Mouse (Mus musculus): ENCODE results near the gene Cib4. TPM values are rescaled to one million over a fixed set of nuclear protein-coding genes. Genes with fewer than 3 reads are reported as not detected.

The Cib4 gene
- polyA plus RNA-seq, 1 experiment from 2014 or later, result not detected

GRCm38 (mm10) chr5:30518108-30518507 is 27.5 kb downstream of the Cib4 start:
- DNase-seq (ENCODE audit: low spot score) (no peak), ATAC-seq (ENCODE audit: insufficient read depth, low FRiP score, low TSS enrichment) (no peak)
- no peaks in the 10 kb centered on the region for H3K27me3 ChIP-seq (ENCODE audit: control insufficient read depth, insufficient read depth, low read length)
- H3K4me2 ChIP-seq (ENCODE audit: low read depth), result no peak overlapping the region
- 77% methylated on average over 5 of the region's 5 CpGs for WGBS
- H3K27ac ChIP-seq (ENCODE audit: low read depth, low read length), result no peak overlapping the region
- H3K4me1 ChIP-seq (ENCODE audit: control insufficient read depth, insufficient read depth, low read length), result no peaks in the 10 kb centered on the region
- H3K4me3 ChIP-seq (ENCODE audit: low read depth, low read length), result no peak overlapping the region
- no peak overlapping the region for H3K9ac ChIP-seq (ENCODE audit: low read length)
- H3K36me3 ChIP-seq (ENCODE audit: control insufficient read depth, insufficient read depth, low read length), result no peaks in the 10 kb centered on the region
- no peaks in the 10 kb centered on the region for H3K9me3 ChIP-seq (ENCODE audit: control insufficient read depth, low read length)

GRCm38 (mm10) chr5:30516376-30516775 is 29.3 kb downstream of the Cib4 start:
- no peaks in the 10 kb centered on the region for H3K36me3 ChIP-seq (ENCODE audit: control insufficient read depth, insufficient read depth, low read length)
- DNase-seq (ENCODE audit: low spot score) (peak; percentile 38), ATAC-seq (ENCODE audit: insufficient read depth, low FRiP score, low TSS enrichment) (no peak)
- H3K4me2 ChIP-seq (ENCODE audit: low read depth), result no peak overlapping the region
- H3K4me1 ChIP-seq (ENCODE audit: control insufficient read depth, insufficient read depth, low read length), result no peaks in the 10 kb centered on the region
- no peaks in the 10 kb centered on the region for H3K9me3 ChIP-seq (ENCODE audit: control insufficient read depth, low read length)
- H3K4me3 ChIP-seq (ENCODE audit: low read depth, low read length), result no peak overlapping the region
- WGBS, result 56% methylated on average over 7 of the region's 7 CpGs
- no peak overlapping the region for H3K27ac ChIP-seq (ENCODE audit: low read depth, low read length)
- H3K27me3 ChIP-seq (ENCODE audit: control insufficient read depth, insufficient read depth, low read length), result no peaks in the 10 kb centered on the region
- no peak overlapping the region for H3K9ac ChIP-seq (ENCODE audit: low read length)

- Histone ChIP-seq H3K27ac (ENCODE audit: low read depth, low read length) (no peak overlapping the region), H3K9me3 (ENCODE audit: control insufficient read depth, low read length) (no peaks in the 10 kb centered on the region), H3K9ac (ENCODE audit: low read length) (no peak overlapping the region), H3K36me3 (ENCODE audit: control insufficient read depth, insufficient read depth, low read length) (no peaks in the 10 kb centered on the region), H3K4me3 (ENCODE audit: low read depth, low read length) (no peak overlapping the region), H3K27me3 (ENCODE audit: control insufficient read depth, insufficient read depth, low read length) (no peaks in the 10 kb centered on the region), H3K4me1 (ENCODE audit: control insufficient read depth, insufficient read depth, low read length) (no peaks in the 10 kb centered on the region), H3K4me2 (ENCODE audit: low read depth) (no peak overlapping the region)
- DNase-seq (ENCODE audit: low spot score), result no peak
- WGBS, result 85% methylated on average over 8 of the region's 8 CpGs
- no peak for ATAC-seq (ENCODE audit: insufficient read depth, low FRiP score, low TSS enrichment)
Observed at GRCm38 (mm10) chr5:30513111-30513510, 32.5 kb downstream of the Cib4 start.

GRCm38 (mm10) chr5:30497299-30497698 is 48.3 kb downstream of the Cib4 start:
- no peaks in the 10 kb centered on the region for H3K4me1 ChIP-seq (ENCODE audit: control insufficient read depth, insufficient read depth, low read length)
- DNase-seq (ENCODE audit: low spot score), result peak; percentile 48
- H3K4me3 ChIP-seq (ENCODE audit: low read depth, low read length), result no peak overlapping the region
- no peaks in the 10 kb centered on the region for H3K9me3 ChIP-seq (ENCODE audit: control insufficient read depth, low read length)
- no peak overlapping the region for H3K27ac ChIP-seq (ENCODE audit: low read depth, low read length)
- no peak overlapping the region for H3K4me2 ChIP-seq (ENCODE audit: low read depth)
- H3K9ac ChIP-seq (ENCODE audit: low read length), result no peak overlapping the region
- H3K36me3 ChIP-seq (ENCODE audit: control insufficient read depth, insufficient read depth, low read length), result no peaks in the 10 kb centered on the region
- ATAC-seq (ENCODE audit: insufficient read depth, low FRiP score, low TSS enrichment), result no peak
- H3K27me3 ChIP-seq (ENCODE audit: control insufficient read depth, insufficient read depth, low read length), result no peaks in the 10 kb centered on the region
- WGBS, result 54% methylated on average over 7 of the region's 7 CpGs

- DNase-seq (ENCODE audit: low spot score), result no peak
- H3K4me1 ChIP-seq (ENCODE audit: control insufficient read depth, insufficient read depth, low read length), result no peaks in the 10 kb centered on the region
- WGBS, result 78% methylated on average over 8 of the region's 8 CpGs
- no peak overlapping the region for H3K4me3 ChIP-seq (ENCODE audit: low read depth, low read length)
- no peak overlapping the region for H3K9ac ChIP-seq (ENCODE audit: low read length)
- no peak for ATAC-seq (ENCODE audit: insufficient read depth, low FRiP score, low TSS enrichment)
- no peaks in the 10 kb centered on the region for H3K9me3 ChIP-seq (ENCODE audit: control insufficient read depth, low read length)
- H3K36me3 ChIP-seq (ENCODE audit: control insufficient read depth, insufficient read depth, low read length), result no peaks in the 10 kb centered on the region
- no peak overlapping the region for H3K4me2 ChIP-seq (ENCODE audit: low read depth)
- no peaks in the 10 kb centered on the region for H3K27me3 ChIP-seq (ENCODE audit: control insufficient read depth, insufficient read depth, low read length)
- H3K27ac ChIP-seq (ENCODE audit: low read depth, low read length), result no peak overlapping the region
Observed at GRCm38 (mm10) chr5:30496821-30497220, 48.8 kb downstream of the Cib4 start.

- Histone ChIP-seq H3K36me3 (ENCODE audit: control insufficient read depth, insufficient read depth, low read length) (no peaks in the 10 kb centered on the region), H3K9ac (ENCODE audit: low read length) (no peak overlapping the region), H3K27me3 (ENCODE audit: control insufficient read depth, insufficient read depth, low read length) (no peaks in the 10 kb centered on the region), H3K4me3 (ENCODE audit: low read depth, low read length) (no peak overlapping the region), H3K4me1 (ENCODE audit: control insufficient read depth, insufficient read depth, low read length) (no peaks in the 10 kb centered on the region), H3K4me2 (ENCODE audit: low read depth) (no peak overlapping the region), H3K9me3 (ENCODE audit: control insufficient read depth, low read length) (no peaks in the 10 kb centered on the region), H3K27ac (ENCODE audit: low read depth, low read length) (no peak overlapping the region)
- no peak for DNase-seq (ENCODE audit: low spot score)
- no peak for ATAC-seq (ENCODE audit: insufficient read depth, low FRiP score, low TSS enrichment)
- WGBS, result 58% methylated on average over 2 of the region's 2 CpGs
Observed at GRCm38 (mm10) chr5:30495288-30495687, 50.3 kb downstream of the Cib4 start.

- H3K36me3 ChIP-seq (ENCODE audit: control insufficient read depth, insufficient read depth, low read length), result no peaks in the 10 kb centered on the region
- H3K27me3 ChIP-seq (ENCODE audit: control insufficient read depth, insufficient read depth, low read length), result no peaks in the 10 kb centered on the region
- no peak overlapping the region for H3K4me2 ChIP-seq (ENCODE audit: low read depth)
- DNase-seq (ENCODE audit: low spot score) (no peak), ATAC-seq (ENCODE audit: insufficient read depth, low FRiP score, low TSS enrichment) (no peak)
- H3K9me3 ChIP-seq (ENCODE audit: control insufficient read depth, low read length), result no peaks in the 10 kb centered on the region
- WGBS, result 80% methylated on average over 7 of the region's 7 CpGs
- no peak overlapping the region for H3K9ac ChIP-seq (ENCODE audit: low read length)
- no peak overlapping the region for H3K27ac ChIP-seq (ENCODE audit: low read depth, low read length)
- H3K4me1 ChIP-seq (ENCODE audit: control insufficient read depth, insufficient read depth, low read length), result no peaks in the 10 kb centered on the region
- H3K4me3 ChIP-seq (ENCODE audit: low read depth, low read length), result no peak overlapping the region
Observed at GRCm38 (mm10) chr5:30494606-30495005, 51.0 kb downstream of the Cib4 start.

GRCm38 (mm10) chr5:30493723-30494122 is 51.9 kb downstream of the Cib4 start:
- DNase-seq (ENCODE audit: low spot score) (no peak), ATAC-seq (ENCODE audit: insufficient read depth, low FRiP score, low TSS enrichment) (no peak)
- H3K27ac ChIP-seq (ENCODE audit: low read depth, low read length), result no peak overlapping the region
- H3K4me2 ChIP-seq (ENCODE audit: low read depth), result no peak overlapping the region
- no peaks in the 10 kb centered on the region for H3K9me3 ChIP-seq (ENCODE audit: control insufficient read depth, low read length)
- H3K27me3 ChIP-seq (ENCODE audit: control insufficient read depth, insufficient read depth, low read length), result no peaks in the 10 kb centered on the region
- 80% methylated on average over 7 of the region's 7 CpGs for WGBS
- no peaks in the 10 kb centered on the region for H3K36me3 ChIP-seq (ENCODE audit: control insufficient read depth, insufficient read depth, low read length)
- H3K4me1 ChIP-seq (ENCODE audit: control insufficient read depth, insufficient read depth, low read length), result no peaks in the 10 kb centered on the region
- no peak overlapping the region for H3K9ac ChIP-seq (ENCODE audit: low read length)
- no peak overlapping the region for H3K4me3 ChIP-seq (ENCODE audit: low read depth, low read length)

- H3K4me2 ChIP-seq (ENCODE audit: low read depth), result no peak overlapping the region
- no peaks in the 10 kb centered on the region for H3K36me3 ChIP-seq (ENCODE audit: control insufficient read depth, insufficient read depth, low read length)
- H3K4me3 ChIP-seq (ENCODE audit: low read depth, low read length), result no peak overlapping the region
- H3K9me3 ChIP-seq (ENCODE audit: control insufficient read depth, low read length), result no peaks in the 10 kb centered on the region
- no peak overlapping the region for H3K27ac ChIP-seq (ENCODE audit: low read depth, low read length)
- 78% methylated on average over 5 of the region's 5 CpGs for WGBS
- ATAC-seq (ENCODE audit: insufficient read depth, low FRiP score, low TSS enrichment), result no peak
- DNase-seq (ENCODE audit: low spot score), result no peak
- H3K27me3 ChIP-seq (ENCODE audit: control insufficient read depth, insufficient read depth, low read length), result no peaks in the 10 kb centered on the region
- no peaks in the 10 kb centered on the region for H3K4me1 ChIP-seq (ENCODE audit: control insufficient read depth, insufficient read depth, low read length)
- no peak overlapping the region for H3K9ac ChIP-seq (ENCODE audit: low read length)
Observed at GRCm38 (mm10) chr5:30490845-30491244, 54.8 kb downstream of the Cib4 start.

Measured in neural tube, embryonic 11.5 days (tissue).